Mouse (Mus musculus) heart, postnatal 0 days (tissue): ENCODE data around the gene Hyal3. TPM values are rescaled to one million over a fixed set of nuclear protein-coding genes. Genes with fewer than 3 reads are reported as not detected.
"Not testable (repeated sequence)": the region's sequence is repeated elsewhere in the genome, so short reads cannot be mapped to it uniquely, and the experiment has no call there.

Experiments used
- ATAC-seq: fragments of 200-750 bp; cut with Nextera tagmentation; 2 replicates; pipeline ENCODE4 v1.8.0; 2017; ENCODE audit warnings: low read depth, moderate number of reproducible peaks, moderate library complexity; ENCODE audit not compliant: insufficient read depth
- DNase-seq: peaks from one replicate; pipeline ENCODE4 v3.0.0-alpha.2; 2016; ENCODE audit warnings: low spot score
- H3K27ac ChIP-seq: fragments of 300-500 bp; sonication (generic); 2 replicates; pipeline ENCODE4 v1.5.1; 2014; ENCODE audit warnings: low read depth, mild to moderate bottlenecking
- H3K27me3 ChIP-seq: fragments of 300-500 bp; sonication (generic); 2 replicates; pipeline ENCODE4 v1.6.1; 2014; ENCODE audit warnings: low read length, mixed read lengths; ENCODE audit not compliant: control insufficient read depth, insufficient read depth
- H3K36me3 ChIP-seq: fragments of 300-500 bp; sonication (generic); replicated peaks from 2 replicates; pipeline ENCODE4 v1.6.1; 2014; ENCODE audit warnings: low read length, mixed read lengths; ENCODE audit not compliant: control insufficient read depth, insufficient read depth
- H3K4me1 ChIP-seq: fragments of 300-500 bp; sonication (generic); 2 replicates; pipeline ENCODE4 v1.6.1; 2014; ENCODE audit warnings: antibody characterized with exemption; ENCODE audit not compliant: control insufficient read depth, insufficient read depth
- H3K4me2 ChIP-seq: fragments of 300-500 bp; sonication (generic); 2 replicates; pipeline ENCODE4 v1.6.1; 2014; ENCODE audit warnings: low read depth, mild to moderate bottlenecking, low read length, moderate library complexity
- H3K4me3 ChIP-seq: fragments of 300-500 bp; sonication (generic); 2 replicates; pipeline ENCODE4 v1.5.1; 2014; ENCODE audit warnings: low read depth, low read length
- H3K9ac ChIP-seq: fragments of 300-500 bp; sonication (generic); replicated peaks from 2 replicates; pipeline ENCODE4 v1.6.1; 2014; ENCODE audit warnings: low read depth, low read length, mixed read lengths
- H3K9me3 ChIP-seq: fragments of 300-500 bp; sonication (generic); replicated peaks from 2 replicates; pipeline ENCODE4 v1.6.1; 2016; ENCODE audit warnings: low read length; ENCODE audit not compliant: control insufficient read depth
- CTCF ChIP-seq: IDR thresholded peaks from 2 replicates; pipeline ENCODE4 v1.5.1; 2016; ENCODE audit warnings: antibody characterized with exemption, control low read depth, low read depth
- EP300 ChIP-seq: IDR thresholded peaks from 2 replicates; pipeline ENCODE4 v1.6.1; 2016; ENCODE audit warnings: antibody characterized with exemption, low read depth
- WGBS: fragments of 180-500 bp; shearing (Covaris S2); extraction: QIAGEN DNeasy Blood & Tissue Kit; methylation state at CpG from one replicate; pipeline ENCODE4 v1.1.7; 2014; 5-methylcytosine and 5-hydroxymethylcytosine counted together
- polyA plus RNA-seq: library from polyadenylated mRNA; unstranded; fragments of >200 nt; fragmentation: Nextera tagmentation; extraction: Ambion mirVana; gene quantifications from 2 replicates; pipeline ENCODE4 v1.2.1, GENCODE M21; 2015
- total RNA-seq: library from RNA; depleted of rRNA; stranded (reverse); fragments of >200 nt; gene quantifications from 2 replicates; pipeline ENCODE4 v1.2.3, GENCODE M21; 2014; ENCODE audit warnings: low replicate concordance

Gene Hyal3
- total and polyA plus RNA-seq, 2 experiments from 2014 or later: 0.44 to 0.65 TPM

DNA sequence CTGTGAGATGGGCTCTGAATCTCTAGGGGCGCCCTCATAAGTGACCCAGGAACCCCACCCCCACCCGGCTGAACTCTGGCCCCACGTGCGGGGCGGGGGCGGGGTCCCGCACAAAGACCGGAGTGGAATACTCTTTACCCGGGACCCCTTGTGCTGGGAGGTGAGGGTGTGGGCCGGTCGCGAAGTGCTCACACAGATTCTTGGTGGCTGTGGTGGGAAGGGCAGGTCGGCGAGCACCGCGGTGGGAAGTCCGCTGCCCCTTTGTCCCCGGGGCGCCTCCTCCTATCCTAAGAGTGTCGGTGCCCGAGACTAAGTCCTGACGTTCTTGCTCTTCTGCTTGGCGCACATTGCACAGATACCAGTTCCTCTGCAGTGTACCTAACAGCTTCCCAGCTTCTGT, 11.3 kb upstream of the Hyal3 start:
- H3K4me1 ChIP-seq: peaks cover 21% of the 10 kb centered on the region
- TF ChIP-seq EP300: no peak
- TF ChIP-seq CTCF: no peak
- peak overlapping the region; percentile 76 for H3K4me2 ChIP-seq
- no peaks in the 10 kb centered on the region for H3K9me3 ChIP-seq
- peaks cover 27% of the 10 kb centered on the region for H3K36me3 ChIP-seq
- H3K9ac ChIP-seq: peak overlapping the region; percentile 77
- H3K27ac ChIP-seq: peak overlapping the region; percentile 90
- DNase-seq (no peak), ATAC-seq (peak; percentile 24)
- peak overlapping the region; percentile 76 for H3K4me3 ChIP-seq
- H3K27me3 ChIP-seq: no peaks in the 10 kb centered on the region
- WGBS: 1% methylated on average over 22 of the region's 23 CpGs

DNA sequence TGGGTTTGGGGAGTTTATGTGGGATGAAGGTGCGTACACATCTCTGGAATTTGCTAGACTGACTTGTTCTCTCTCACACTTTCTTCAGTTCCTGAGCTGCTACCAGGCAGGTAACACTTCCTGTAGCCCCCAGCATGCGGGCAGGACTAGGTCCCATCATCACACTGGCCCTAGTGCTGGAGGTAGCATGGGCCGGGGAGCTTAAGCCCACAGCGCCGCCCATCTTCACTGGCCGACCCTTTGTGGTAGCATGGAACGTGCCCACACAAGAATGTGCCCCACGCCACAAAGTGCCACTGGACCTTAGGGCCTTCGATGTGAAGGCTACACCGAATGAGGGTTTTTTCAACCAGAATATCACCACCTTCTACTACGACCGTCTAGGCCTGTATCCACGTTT, 10.6 kb upstream of the Hyal3 start:
- Histone ChIP-seq H3K9ac (peak overlapping the region; percentile 77), H3K9me3 (no peaks in the 10 kb centered on the region), H3K27me3 (no peaks in the 10 kb centered on the region), H3K36me3 (peaks cover 27% of the 10 kb centered on the region), H3K4me1 (peaks cover 21% of the 10 kb centered on the region), H3K27ac (peak overlapping the region; percentile 90), H3K4me3 (peak overlapping the region; percentile 76), H3K4me2 (peak overlapping the region; percentile 76)
- ATAC-seq (no peak), DNase-seq (no peak)
- 52% methylated on average over 13 of the region's 13 CpGs for WGBS
- no peak; the same call in 1 of the 2 replicates for TF ChIP-seq CTCF
- no peak for TF ChIP-seq EP300

DNA sequence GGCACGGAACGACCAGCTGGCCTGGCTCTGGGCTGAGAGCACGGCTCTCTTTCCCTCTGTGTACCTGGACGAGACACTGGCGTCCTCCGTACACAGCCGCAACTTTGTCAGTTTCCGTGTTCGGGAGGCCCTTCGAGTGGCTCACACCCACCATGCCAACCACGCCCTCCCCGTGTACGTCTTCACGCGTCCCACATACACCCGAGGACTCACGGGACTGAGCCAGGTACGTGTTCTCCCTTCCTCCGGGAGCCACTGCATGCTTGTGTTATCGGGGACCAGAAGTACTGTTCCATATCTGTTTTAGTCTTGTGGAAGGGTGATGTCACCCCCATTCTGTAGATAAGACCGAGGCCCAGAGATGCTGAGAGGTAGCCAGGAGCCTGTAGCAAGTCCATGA, 9.8 kb upstream of the Hyal3 start:
- Histone ChIP-seq H3K4me2 (peak overlapping the region; percentile 76), H3K4me1 (peaks cover 21% of the 10 kb centered on the region), H3K27ac (peak overlapping the region; percentile 56; the same call in 1 of the 2 replicates), H3K27me3 (no peaks in the 10 kb centered on the region), H3K4me3 (peak overlapping the region; percentile 76), H3K9ac (no peak overlapping the region), H3K9me3 (no peaks in the 10 kb centered on the region), H3K36me3 (peaks cover 27% of the 10 kb centered on the region)
- TF ChIP-seq CTCF (no peak), EP300 (no peak)
- DNase-seq: no peak
- WGBS: 33% methylated on average over 21 of the region's 21 CpGs
- no peak for ATAC-seq

DNA sequence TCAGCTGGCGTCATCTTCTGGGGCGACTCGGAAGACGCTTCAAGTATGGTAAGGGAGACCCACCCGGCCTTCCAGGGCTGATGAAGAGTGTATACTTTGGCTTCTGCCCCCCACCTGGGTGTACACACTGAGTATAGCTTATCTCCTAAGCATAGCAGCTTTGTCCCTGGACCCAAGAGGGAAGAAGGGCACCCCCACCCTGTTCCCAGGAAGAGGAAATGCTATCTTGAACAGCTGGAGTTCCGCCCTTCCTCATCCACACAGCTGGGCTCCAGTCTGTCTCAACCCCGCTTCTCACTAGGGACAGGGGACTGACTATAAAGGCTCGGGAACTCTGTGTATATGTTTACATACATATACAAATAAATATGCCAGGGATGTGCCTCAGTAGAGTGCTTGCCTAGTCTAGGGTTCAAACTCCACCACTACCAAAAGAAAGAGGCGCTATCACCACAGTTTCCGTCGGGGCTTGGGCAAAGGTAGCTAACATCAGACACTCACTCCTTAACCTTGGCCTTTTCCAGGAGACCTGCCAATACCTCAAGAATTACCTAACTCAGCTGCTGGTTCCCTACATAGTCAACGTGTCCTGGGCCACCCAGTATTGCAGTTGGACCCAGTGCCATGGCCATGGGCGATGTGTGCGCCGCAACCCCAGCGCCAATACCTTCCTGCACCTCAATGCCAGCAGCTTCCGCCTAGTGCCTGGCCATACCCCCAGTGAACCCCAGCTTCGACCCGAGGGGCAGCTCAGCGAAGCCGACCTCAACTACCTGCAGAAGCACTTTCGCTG, 8.9 kb upstream of the Hyal3 start:
- Histone ChIP-seq H3K27me3 (no peaks in the 10 kb centered on the region), H3K36me3 (peaks cover 27% of the 10 kb centered on the region), H3K9ac (no peak overlapping the region; the same call in 1 of the 2 replicates), H3K4me3 (peak overlapping the region; percentile 76), H3K9me3 (no peaks in the 10 kb centered on the region), H3K4me2 (peak overlapping the region; percentile 76), H3K27ac (peak overlapping the region; percentile 56), H3K4me1 (peaks cover 25% of the 10 kb centered on the region)
- no peak for DNase-seq
- TF ChIP-seq CTCF: no peak
- TF ChIP-seq EP300: no peak
- no peak for ATAC-seq
- 82% methylated on average over 22 of the region's 22 CpGs for WGBS

DNA sequence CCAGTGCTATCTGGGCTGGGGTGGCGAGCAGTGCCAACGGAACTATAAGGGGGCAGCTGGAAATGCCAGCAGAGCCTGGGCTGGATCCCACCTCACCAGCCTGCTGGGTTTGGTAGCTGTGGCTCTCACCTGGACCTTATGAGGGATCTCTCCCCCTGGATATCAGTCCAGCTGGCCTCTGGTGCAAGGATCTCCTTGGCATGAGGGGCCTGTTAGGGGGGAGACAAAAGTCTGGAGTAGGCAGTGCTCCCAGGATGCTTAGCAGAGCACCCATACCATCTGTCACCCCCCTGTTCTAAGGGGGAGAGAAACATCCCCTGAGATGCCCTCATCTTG, 8.3 kb upstream of the Hyal3 start:
- H3K36me3 ChIP-seq: peaks cover 27% of the 10 kb centered on the region
- no peak overlapping the region for H3K4me3 ChIP-seq
- ATAC-seq (no peak), DNase-seq (no peak)
- H3K27ac ChIP-seq: no peak overlapping the region
- H3K9me3 ChIP-seq: no peaks in the 10 kb centered on the region
- no peaks in the 10 kb centered on the region for H3K27me3 ChIP-seq
- WGBS: 85% methylated on average over 2 of the region's 2 CpGs
- H3K9ac ChIP-seq: no peak overlapping the region
- peaks cover 29% of the 10 kb centered on the region for H3K4me1 ChIP-seq
- no peak for TF ChIP-seq CTCF
- TF ChIP-seq EP300: no peak
- H3K4me2 ChIP-seq: no peak overlapping the region

DNA sequence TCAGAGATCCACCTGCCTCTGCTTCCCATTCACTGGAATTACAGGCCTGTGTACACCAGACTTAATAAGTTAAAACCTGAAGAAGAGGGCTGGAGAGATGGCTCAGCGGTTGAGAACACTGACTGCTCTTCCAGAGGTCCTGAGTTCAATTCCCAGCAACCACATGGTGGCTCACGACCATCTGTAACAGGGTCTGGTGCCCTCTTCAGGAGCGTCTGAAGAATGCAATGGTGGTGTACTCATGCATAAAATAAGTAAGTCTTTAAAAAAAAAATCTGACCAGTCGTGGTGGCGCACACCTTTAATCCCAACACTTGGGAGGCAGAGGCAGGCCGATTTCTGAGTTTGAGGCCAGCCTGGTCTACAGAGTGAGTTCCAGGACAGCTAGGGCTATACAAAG, 6.8 kb upstream of the Hyal3 start:
- not testable (repeated sequence) for H3K9me3 ChIP-seq, H3K27ac ChIP-seq, H3K4me3 ChIP-seq, H3K9ac ChIP-seq, DNase-seq, ATAC-seq, H3K27me3 ChIP-seq, H3K4me2 ChIP-seq
- H3K36me3 ChIP-seq: peaks cover 27% of the 10 kb centered on the region
- H3K4me1 ChIP-seq: peaks cover 25% of the 10 kb centered on the region
- WGBS: 90% methylated on average over 6 of the region's 6 CpGs
